Mouse (Mus musculus) cerebellum, adult 18-20 months (tissue): ENCODE measurements at regions not wholly inside any gene's neighbourhood (a gene's known extent, or its start where the extent isn't known, plus 50 kb on each side); places are given as distances from the start of the nearest gene placed in this dataset.
A peak's percentile ranks its signal among the peaks of the same experiment; 100 is the strongest.

Experiments
- DNase-seq, 2 experiments: peaks; one replicate each; pipeline ENCODE4 v3.0.0; 2021

- no peak for DNase-seq
Observed at GRCm38 (mm10) chr10:56899640-56900274, 522.6 kb downstream of the Gja1 start.

GRCm38 (mm10) chr10:56900914-56901313 lies 523.8 kb downstream of the Gja1 start:
- no peak for DNase-seq

- DNase-seq: no peak
Observed at GRCm38 (mm10) chr10:56912711-56913110, 535.6 kb downstream of the Gja1 start.

DNA sequence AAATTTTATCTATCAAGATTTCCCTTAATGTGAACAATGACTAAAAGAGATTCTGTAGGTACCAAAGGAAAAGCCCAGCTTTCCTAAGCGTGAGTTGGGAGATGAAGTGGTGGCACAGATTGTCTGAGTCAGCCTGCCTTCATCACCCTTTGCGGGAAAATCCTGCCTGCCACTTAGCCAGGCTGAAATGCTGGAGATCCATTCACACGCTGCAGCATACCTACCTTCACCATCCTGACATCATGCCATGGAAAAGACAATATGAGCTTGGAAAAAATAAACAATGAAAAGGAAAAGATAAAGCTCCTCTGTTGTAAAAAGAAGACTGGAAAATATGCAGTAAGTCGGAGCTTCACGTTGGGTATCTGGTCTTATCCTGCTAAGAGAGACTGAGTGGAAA lies 537.0 kb downstream of the Gja1 start:
- no peak for DNase-seq

DNA sequence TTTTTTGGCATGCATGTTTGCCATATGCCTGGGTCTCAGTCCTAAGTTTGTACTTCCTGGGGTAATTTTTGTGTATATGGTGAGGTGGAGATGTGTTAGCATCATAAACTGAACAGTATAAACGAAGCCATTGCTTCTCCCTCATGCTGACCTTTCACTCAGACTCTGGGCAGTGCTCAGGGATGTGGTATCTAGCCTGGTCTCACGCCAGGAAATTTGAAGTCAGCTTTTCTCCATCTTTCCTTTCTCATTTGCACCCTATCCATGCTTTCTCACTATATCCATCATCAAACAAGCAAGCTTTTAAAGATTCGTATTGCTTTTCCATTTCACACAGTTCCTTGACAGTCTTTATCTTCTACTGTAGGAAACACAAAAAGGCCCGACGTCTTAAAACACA lies 541.3 kb downstream of the Gja1 start:
- DNase-seq: no peak

DNA sequence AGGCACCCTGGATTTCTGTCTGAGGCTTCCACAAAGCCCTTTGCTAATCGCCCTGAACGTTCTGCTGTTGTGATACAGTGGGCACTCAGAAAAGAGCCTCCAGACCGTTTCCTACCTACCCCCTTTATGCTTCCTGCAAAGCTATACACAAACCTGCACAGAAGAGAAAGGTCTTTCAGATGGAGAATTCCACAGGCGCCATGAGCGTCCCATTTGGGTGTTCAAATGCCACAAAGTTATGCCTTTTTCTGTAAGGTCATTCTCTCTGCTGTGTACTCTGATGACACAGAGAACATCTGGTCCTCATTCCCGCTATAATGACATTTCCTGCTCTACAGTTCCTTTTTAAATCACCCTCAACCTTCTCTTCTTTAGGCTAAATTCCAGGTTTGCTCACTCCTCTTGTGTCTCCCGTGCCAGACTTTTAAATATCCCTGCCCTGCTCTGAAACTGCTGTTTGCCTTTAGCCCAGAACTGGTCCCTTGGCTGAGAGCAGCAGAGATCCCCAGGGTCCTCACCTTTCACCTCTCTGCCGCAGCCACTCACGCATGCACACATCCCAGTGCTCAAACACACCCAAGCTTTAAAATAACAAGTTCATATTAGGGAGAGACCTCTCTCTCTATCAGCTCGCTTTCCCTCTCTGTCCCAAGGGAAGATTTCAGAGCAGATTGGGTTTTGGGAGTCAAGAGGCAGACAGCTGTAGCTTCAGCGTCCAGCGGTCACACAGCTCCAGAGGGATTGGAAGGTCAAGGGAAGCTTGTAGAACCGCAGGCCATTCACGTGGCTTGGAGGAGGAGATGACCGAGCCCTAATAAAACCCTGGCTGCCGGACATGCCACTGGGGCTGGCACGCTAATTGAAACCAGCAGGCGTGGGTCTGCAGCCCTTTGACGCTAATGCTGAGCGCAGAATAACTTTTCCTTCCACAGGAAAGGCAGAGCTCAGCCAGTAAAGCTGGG lies 543.9 kb downstream of the Gja1 start:
- peak in 1 of 2 experiments; percentile 17 for DNase-seq

DNA sequence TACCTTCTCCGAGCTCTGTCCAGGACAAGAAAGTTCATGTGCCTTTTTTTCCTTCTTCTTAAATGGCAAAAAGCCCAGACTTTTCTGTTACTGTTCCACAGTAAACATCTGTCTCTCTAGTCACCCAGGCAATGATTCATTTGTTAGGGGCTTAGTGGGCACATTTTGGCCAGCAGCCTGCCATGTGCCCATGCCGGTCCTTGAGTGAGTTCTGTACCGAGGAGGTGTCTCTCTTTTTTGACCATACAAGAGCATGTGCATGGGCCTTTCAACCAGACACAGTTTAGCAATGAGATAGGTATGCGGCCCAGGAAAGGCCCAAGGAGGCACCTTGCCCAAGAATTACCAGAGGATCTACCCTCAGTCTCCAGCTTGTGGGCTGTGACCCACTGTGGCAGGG lies 551.0 kb upstream of the Hsf2 start:
- DNase-seq: no peak

GRCm38 (mm10) chr10:56941972-56942371 lies 544.2 kb upstream of the Hsf2 start:
- DNase-seq: no peak

DNA sequence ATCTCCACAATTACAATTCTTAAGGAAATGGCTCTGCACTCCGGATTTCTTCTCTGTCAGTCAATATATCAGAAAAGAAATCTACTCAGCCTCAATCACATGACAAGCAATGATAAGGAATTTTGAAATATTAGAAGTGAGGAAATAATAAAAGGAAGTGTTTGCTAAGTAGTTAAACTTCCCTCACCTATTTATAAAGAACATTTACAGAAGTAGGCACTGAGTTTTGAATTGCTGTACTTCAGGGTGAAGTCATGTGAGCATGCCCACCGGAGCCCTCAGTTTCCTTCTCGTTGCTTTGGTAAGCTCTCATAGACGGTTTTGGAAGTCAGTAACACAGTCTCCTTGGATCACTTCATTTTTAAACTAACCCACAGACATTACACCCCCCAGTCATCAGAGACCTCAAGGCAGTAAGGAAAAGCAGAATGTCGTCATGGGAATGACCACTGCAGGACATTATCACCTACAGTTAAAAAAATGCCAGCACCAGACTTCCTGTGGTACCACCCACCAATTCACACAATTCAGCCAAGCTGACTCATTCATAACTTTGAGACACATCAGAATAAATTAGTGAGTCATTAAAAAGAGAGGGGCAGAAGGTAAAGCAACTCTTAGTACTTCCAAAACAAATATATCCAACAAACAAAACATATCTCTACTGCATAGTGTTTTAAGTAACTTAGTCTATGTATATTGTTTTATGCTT lies 541.6 kb upstream of the Hsf2 start:
- DNase-seq: no peak

GRCm38 (mm10) chr10:56956728-56957127 lies 529.5 kb upstream of the Hsf2 start:
- DNase-seq: no peak

DNA sequence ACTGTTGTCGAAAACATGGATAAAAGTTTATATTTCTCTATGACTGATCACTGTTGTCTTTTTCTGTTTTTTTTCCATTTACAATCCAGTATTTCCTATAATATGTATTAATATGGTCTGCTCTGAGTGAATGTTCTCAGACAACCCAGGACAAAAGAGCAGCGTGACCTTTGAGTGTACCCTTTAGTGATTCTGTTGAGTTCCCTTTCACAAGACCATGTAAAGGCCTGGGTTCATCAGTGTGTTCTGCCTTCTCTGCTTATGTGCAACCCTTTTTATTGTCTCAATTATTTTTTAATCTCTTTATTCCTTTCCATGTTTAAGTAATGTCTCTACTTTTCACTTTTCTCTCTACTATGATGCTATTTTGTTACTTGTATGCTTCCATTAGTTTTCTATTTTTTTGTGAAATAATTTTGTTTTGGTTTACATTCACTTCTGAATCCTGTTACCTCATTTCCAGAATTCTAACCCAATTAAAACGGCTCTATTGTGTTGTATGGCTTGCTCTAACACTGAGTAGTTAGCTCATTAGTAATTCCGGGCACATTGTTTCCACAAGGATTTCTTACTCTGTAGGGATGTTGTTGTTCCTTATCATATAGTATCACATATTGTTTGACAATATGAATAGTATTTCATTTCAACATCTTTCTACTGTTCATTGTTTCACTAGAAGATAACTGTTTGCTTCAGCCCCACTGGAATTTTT lies 523.9 kb upstream of the Hsf2 start:
- DNase-seq: no peak

DNA sequence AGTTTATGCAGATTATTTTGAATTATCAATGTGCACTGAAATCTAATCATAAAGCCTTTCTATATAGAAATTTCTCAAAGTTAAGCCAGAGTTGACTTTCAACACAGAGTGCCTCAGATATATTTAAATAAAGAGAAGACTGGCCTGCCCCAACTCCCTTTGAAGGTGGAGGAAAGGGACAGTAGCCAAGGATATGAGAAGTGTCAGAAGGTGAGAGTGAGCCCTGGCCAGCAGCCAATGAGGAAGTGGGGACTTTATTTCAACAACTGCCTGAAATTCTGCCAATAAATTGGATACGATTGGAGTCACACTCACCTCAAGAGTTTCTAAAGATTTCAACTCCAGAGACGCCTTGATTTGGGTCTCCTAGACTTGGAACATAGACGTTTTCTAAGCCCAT lies 523.0 kb upstream of the Hsf2 start:
- DNase-seq: no peak

DNA sequence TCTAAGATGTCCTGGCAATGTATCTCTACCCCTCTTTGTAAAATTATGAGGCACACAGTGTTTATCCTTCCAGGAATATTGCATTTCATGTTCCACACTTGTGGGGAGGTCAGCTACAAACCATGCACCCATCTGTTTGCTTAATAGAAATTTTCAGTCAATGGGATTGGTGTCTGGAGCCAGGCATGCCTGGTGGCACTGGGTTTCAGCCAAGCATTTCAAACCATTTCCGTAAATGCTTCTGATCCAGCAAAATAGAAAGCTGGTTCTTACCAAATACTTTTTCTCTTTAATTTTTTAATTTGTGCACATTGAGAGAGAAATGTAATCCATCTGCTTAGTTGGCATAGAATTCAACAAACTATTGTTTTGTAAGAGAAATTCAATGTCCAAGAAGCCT lies 517.3 kb upstream of the Hsf2 start:
- peak; percentile 9 to 19 for DNase-seq

- no peak for DNase-seq
Observed at GRCm38 (mm10) chr10:56974812-56975211, 511.4 kb upstream of the Hsf2 start.

DNA sequence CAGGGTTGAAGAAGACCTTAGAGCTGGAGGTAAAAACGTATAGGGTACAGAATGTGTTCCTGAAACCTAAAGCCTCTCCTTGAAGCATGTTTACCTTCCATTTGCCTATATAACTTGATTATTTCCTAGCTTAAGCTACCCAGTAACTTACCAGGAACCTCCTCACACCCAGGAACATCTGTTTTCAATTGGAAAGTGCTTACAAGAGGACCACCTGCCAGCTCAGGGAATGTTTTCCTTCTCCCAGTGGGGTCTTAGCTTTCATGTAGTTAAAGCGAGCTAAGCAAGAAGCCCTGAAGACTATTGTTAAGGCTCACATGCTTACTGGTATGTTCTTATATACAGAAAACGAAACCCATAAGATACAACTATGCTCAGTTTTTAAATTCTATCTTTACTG lies 506.6 kb upstream of the Hsf2 start:
- DNase-seq: no peak

- DNase-seq: no peak
Observed at GRCm38 (mm10) chr10:56980821-56981220, 505.4 kb upstream of the Hsf2 start.

GRCm38 (mm10) chr10:56982526-56983190 lies 503.5 kb upstream of the Hsf2 start:
- DNase-seq: no peak

- DNase-seq: no peak
Observed at GRCm38 (mm10) chr10:56994969-56995368, 491.2 kb upstream of the Hsf2 start.

DNA sequence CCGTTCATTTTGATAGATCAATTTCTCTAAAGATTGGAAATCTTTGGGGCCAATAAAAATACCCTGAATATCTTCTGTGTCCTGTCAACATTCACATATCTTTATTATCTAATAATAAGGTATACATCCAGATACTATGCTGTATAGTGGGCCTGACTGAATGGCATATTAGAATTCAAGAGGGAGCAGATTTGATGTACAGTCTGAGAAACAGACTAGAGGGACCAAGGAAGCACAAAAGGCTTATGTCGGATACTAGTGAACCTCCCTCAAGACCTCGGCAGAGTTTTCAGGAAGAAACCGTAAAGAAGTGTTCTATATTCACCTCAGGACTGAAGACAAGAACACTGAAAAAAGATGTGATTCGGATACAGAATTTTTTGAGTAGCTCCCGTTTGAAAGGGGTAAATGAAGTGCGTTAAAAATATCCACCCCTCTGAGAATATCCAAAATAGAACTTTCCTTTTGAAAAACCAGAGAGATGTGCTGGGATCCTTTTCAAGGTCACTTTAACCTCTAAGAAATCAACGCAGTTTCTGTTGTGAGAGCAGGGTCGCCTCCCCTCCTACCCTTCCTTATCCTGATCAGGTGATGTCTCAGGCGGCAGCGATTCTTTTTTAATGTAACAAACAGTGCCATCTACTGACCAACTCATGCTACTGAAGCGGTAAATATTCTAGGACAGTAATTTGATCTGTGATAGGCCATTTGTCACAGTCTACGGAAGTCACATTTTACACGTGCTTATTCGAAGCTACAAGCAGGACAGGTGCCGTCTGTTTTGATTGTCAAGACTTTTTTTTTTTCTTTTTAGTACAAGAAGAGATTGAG lies 485.1 kb upstream of the Hsf2 start:
- peak; percentile 32 to 56 for DNase-seq

DNA sequence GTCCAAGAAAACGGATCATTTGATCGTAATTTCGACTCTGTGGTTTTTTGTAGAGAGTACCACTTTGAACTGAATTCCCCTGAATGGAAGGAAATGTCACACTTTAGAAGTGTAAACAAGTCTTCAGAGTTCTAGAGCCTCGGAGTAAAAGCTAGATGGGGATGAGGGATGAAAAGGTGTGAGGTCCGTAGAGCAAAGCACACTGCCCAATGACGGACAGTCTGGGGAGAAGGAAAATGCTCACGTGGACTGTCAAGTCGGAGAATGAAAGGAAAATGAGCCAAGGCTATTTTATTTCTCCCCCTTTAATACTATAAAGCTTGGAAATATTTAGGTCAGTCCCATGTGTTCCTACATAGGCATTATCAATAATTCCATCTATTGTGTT lies 484.5 kb upstream of the Hsf2 start:
- no peak for DNase-seq

GRCm38 (mm10) chr10:57037641-57038040 lies 448.5 kb upstream of the Hsf2 start:
- no peak for DNase-seq

- DNase-seq: no peak
Observed at GRCm38 (mm10) chr10:57040201-57040600, 446.0 kb upstream of the Hsf2 start.
